Mouse (Mus musculus): ENCODE measurements around the gene Hist1h4d. TPM values are rescaled to one million over a fixed set of nuclear protein-coding genes. Genes with fewer than 3 reads are reported as not detected.
"Not testable (repeated sequence)": the region's sequence is repeated elsewhere in the genome, so short reads cannot be mapped to it uniquely, and the experiment has no call there.

Hist1h4d gene
- polyA plus RNA-seq, 1 experiment from 2014 or later = 124 TPM

- ATAC-seq (ENCODE audit: low FRiP score) (no peak), DNase-seq (ENCODE audit: low spot score, missing footprints) (no peak)
- H3K36me3 ChIP-seq (ENCODE audit: control insufficient read depth, insufficient read depth, low read length) = no peaks in the 10 kb centered on the region
- H3K4me2 ChIP-seq = peak overlapping the region; percentile 9; the same call in 1 of the 2 replicates
- no peaks in the 10 kb centered on the region for H3K27me3 ChIP-seq (ENCODE audit: control insufficient read depth, insufficient read depth, low read length)
- H3K27ac ChIP-seq (ENCODE audit: low read depth, low read length) = peak overlapping the region; percentile 98
- H3K9me3 ChIP-seq (ENCODE audit: control insufficient read depth, low read length) = no peaks in the 10 kb centered on the region
- 70% methylated on average over 3 of the region's 3 CpGs for WGBS
- peaks cover 9% of the 10 kb centered on the region for H3K4me1 ChIP-seq (ENCODE audit: control insufficient read depth, insufficient read depth, low read length)
- no peak overlapping the region for H3K4me3 ChIP-seq (ENCODE audit: low read depth, low read length)
- peak overlapping the region; percentile 9; the same call in 1 of the 2 replicates for H3K9ac ChIP-seq (ENCODE audit: low read length)
Observed at GRCm38 (mm10) chr13:23556906-23557305, 24.5 kb upstream of the Hist1h4d start.

- not testable (repeated sequence) for H3K27me3 ChIP-seq (ENCODE audit: control insufficient read depth, insufficient read depth, low read length); H3K4me2 ChIP-seq; H3K4me1 ChIP-seq (ENCODE audit: control insufficient read depth, insufficient read depth, low read length); ATAC-seq (ENCODE audit: low FRiP score); H3K9ac ChIP-seq (ENCODE audit: low read length); H3K4me3 ChIP-seq (ENCODE audit: low read depth, low read length); H3K36me3 ChIP-seq (ENCODE audit: control insufficient read depth, insufficient read depth, low read length); H3K9me3 ChIP-seq (ENCODE audit: control insufficient read depth, low read length)
- WGBS = 26% methylated on average over 2 of the region's 2 CpGs
- peak; percentile 90 for DNase-seq (ENCODE audit: low spot score, missing footprints)
- peak overlapping the region; percentile 20; the same call in 1 of the 2 replicates for H3K27ac ChIP-seq (ENCODE audit: low read depth, low read length)
Observed at GRCm38 (mm10) chr13:23560699-23561098, 20.7 kb upstream of the Hist1h4d start.

- not testable (repeated sequence) for H3K9me3 ChIP-seq (ENCODE audit: control insufficient read depth, low read length); H3K36me3 ChIP-seq (ENCODE audit: control insufficient read depth, insufficient read depth, low read length); H3K4me1 ChIP-seq (ENCODE audit: control insufficient read depth, insufficient read depth, low read length); ATAC-seq (ENCODE audit: low FRiP score); DNase-seq (ENCODE audit: low spot score, missing footprints); H3K27me3 ChIP-seq (ENCODE audit: control insufficient read depth, insufficient read depth, low read length)
- peak overlapping the region; percentile 96; the same call in 1 of the 2 replicates for H3K27ac ChIP-seq (ENCODE audit: low read depth, low read length)
- WGBS = 0% methylated on average over 2 of the region's 5 CpGs
- peak overlapping the region; percentile 86; the same call in 1 of the 2 replicates for H3K9ac ChIP-seq (ENCODE audit: low read length)
- peak overlapping the region; percentile 71 for H3K4me2 ChIP-seq
- H3K4me3 ChIP-seq (ENCODE audit: low read depth, low read length) = peak overlapping the region; percentile 35
Observed at GRCm38 (mm10) chr13:23561531-23561882, 19.9 kb upstream of the Hist1h4d start.

GRCm38 (mm10) chr13:23561883-23562659 lies 19.3 kb upstream of the Hist1h4d start, which contains the start of gene Hist1h3e:
TSS of gene Hist1h3e (minus strand) at chr13:23562369.
- peak within 1 kb of the TSS; percentile 71 for H3K4me2 ChIP-seq
- H3K9ac ChIP-seq (ENCODE audit: low read length) = peak within 1 kb of the TSS; percentile 86
- H3K27ac ChIP-seq (ENCODE audit: low read depth, low read length) = peak within 1 kb of the TSS; percentile 96
- 0% methylated on average over 46 of the region's 67 CpGs for WGBS
- H3K4me3 ChIP-seq (ENCODE audit: low read depth, low read length) = peak within 1 kb of the TSS; percentile 35
- not testable (repeated sequence) for H3K27me3 ChIP-seq (ENCODE audit: control insufficient read depth, insufficient read depth, low read length); H3K4me1 ChIP-seq (ENCODE audit: control insufficient read depth, insufficient read depth, low read length); H3K9me3 ChIP-seq (ENCODE audit: control insufficient read depth, low read length); H3K36me3 ChIP-seq (ENCODE audit: control insufficient read depth, insufficient read depth, low read length)
- peak; percentile 98 for ATAC-seq (ENCODE audit: low FRiP score)
- peak; percentile 99 for DNase-seq (ENCODE audit: low spot score, missing footprints)

GRCm38 (mm10) chr13:23562699-23563462 lies 18.5 kb upstream of the Hist1h4d start:
- Histone ChIP-seq H3K4me2 (peak overlapping the region; percentile 71), H3K9ac (ENCODE audit: low read length) (peak overlapping the region; percentile 86), H3K9me3 (ENCODE audit: control insufficient read depth, low read length) (no peaks in the 10 kb centered on the region), H3K36me3 (ENCODE audit: control insufficient read depth, insufficient read depth, low read length) (no peaks in the 10 kb centered on the region), H3K27me3 (ENCODE audit: control insufficient read depth, insufficient read depth, low read length) (no peaks in the 10 kb centered on the region), H3K4me1 (ENCODE audit: control insufficient read depth, insufficient read depth, low read length) (no peaks in the 10 kb centered on the region), H3K4me3 (ENCODE audit: low read depth, low read length) (peak overlapping the region; percentile 35), H3K27ac (ENCODE audit: low read depth, low read length) (peak overlapping the region; percentile 96)
- ATAC-seq (ENCODE audit: low FRiP score) (peak; percentile 65), DNase-seq (ENCODE audit: low spot score, missing footprints) (peak; percentile 96)
- WGBS = 4% methylated on average over 18 of the region's 18 CpGs

- 87% methylated on average over 2 of the region's 2 CpGs for WGBS
- no peak for ATAC-seq (ENCODE audit: low FRiP score)
- no peaks in the 10 kb centered on the region; the same call in 1 of the 2 replicates for H3K4me1 ChIP-seq (ENCODE audit: control insufficient read depth, insufficient read depth, low read length)
- no peaks in the 10 kb centered on the region for H3K36me3 ChIP-seq (ENCODE audit: control insufficient read depth, insufficient read depth, low read length)
- 0 out of 2 replicates have a peak overlapping the region, but pooled peaks have one; percentile 96 for H3K27ac ChIP-seq (ENCODE audit: low read depth, low read length)
- no peaks in the 10 kb centered on the region for H3K9me3 ChIP-seq (ENCODE audit: control insufficient read depth, low read length)
- H3K4me2 ChIP-seq = no peak overlapping the region
- no peaks in the 10 kb centered on the region for H3K27me3 ChIP-seq (ENCODE audit: control insufficient read depth, insufficient read depth, low read length)
- H3K4me3 ChIP-seq (ENCODE audit: low read depth, low read length) = no peak overlapping the region
- DNase-seq (ENCODE audit: low spot score, missing footprints) = no peak
- H3K9ac ChIP-seq (ENCODE audit: low read length) = no peak overlapping the region
Observed at GRCm38 (mm10) chr13:23564482-23564881, 16.9 kb upstream of the Hist1h4d start.

- H3K27ac ChIP-seq (ENCODE audit: low read depth, low read length) = peak overlapping the region; percentile 93
- peak overlapping the region; percentile 43 for H3K4me3 ChIP-seq (ENCODE audit: low read depth, low read length)
- not testable (repeated sequence) for H3K4me1 ChIP-seq (ENCODE audit: control insufficient read depth, insufficient read depth, low read length); ATAC-seq (ENCODE audit: low FRiP score); H3K27me3 ChIP-seq (ENCODE audit: control insufficient read depth, insufficient read depth, low read length); H3K9me3 ChIP-seq (ENCODE audit: control insufficient read depth, low read length); H3K36me3 ChIP-seq (ENCODE audit: control insufficient read depth, insufficient read depth, low read length)
- WGBS = 4% methylated on average over 19 of the region's 41 CpGs
- peak overlapping the region; percentile 57; the same call in 1 of the 2 replicates for H3K9ac ChIP-seq (ENCODE audit: low read length)
- peak; percentile 94 for DNase-seq (ENCODE audit: low spot score, missing footprints)
- H3K4me2 ChIP-seq = peak overlapping the region; percentile 42
Observed at GRCm38 (mm10) chr13:23570261-23571021, 11.0 kb upstream of the Hist1h4d start.

GRCm38 (mm10) chr13:23571022-23571503 lies 10.3 kb upstream of the Hist1h4d start, which contains the start of the genes Hist1h2ae and Hist1h2bg:
TSS of gene Hist1h2ae (minus strand) at chr13:23571220.
TSS of gene Hist1h2bg (plus strand) at chr13:23571396.
- ATAC-seq (ENCODE audit: low FRiP score) (peak; percentile 90), DNase-seq (ENCODE audit: low spot score, missing footprints) (peak; percentile 96)
- Histone ChIP-seq H3K4me2 (peak within 1 kb of the TSS; percentile 63), H3K9me3 (ENCODE audit: control insufficient read depth, low read length) (no peaks in the 10 kb centered on the region), H3K4me3 (ENCODE audit: low read depth, low read length) (peak within 1 kb of the TSS; percentile 43), H3K27ac (ENCODE audit: low read depth, low read length) (peak within 1 kb of the TSS; percentile 93), H3K27me3 (ENCODE audit: control insufficient read depth, insufficient read depth, low read length) (no peaks in the 10 kb centered on the region), H3K4me1 (ENCODE audit: control insufficient read depth, insufficient read depth, low read length) (peaks cover 6% of the 10 kb centered on the region; the same call in 1 of the 2 replicates), H3K9ac (ENCODE audit: low read length) (peak within 1 kb of the TSS; percentile 75), H3K36me3 (ENCODE audit: control insufficient read depth, insufficient read depth, low read length) (no peaks in the 10 kb centered on the region)
- WGBS = 0% methylated on average over 18 of the region's 18 CpGs
